Mouse (Mus musculus): ENCODE measurements around the gene Gm11985. TPM values are rescaled to one million over a fixed set of nuclear protein-coding genes. Genes with fewer than 3 reads are reported as not detected.

The Gm11985 gene
- polyA plus RNA-seq, 1 experiment from 2014 or later, result not detected

DNA sequence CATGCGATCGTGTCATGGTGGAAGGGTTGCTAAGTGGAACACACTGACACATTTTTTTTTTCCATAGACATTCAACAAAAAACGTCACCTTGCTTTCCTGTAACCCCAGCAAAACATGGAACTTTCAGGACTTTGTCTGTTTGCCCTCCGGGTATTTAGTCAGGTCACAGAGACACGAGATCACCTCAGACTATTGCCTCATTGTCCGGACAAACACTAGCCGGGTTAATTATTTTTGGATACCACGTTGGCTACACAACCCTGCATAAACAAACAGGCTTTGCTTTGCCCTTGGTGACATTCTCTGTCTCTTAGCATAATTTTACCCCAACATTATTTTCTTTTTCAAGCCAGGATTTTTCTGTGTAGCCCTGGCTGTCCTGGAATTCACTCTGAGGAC, 35.3 kb downstream of the Gm11985 start:
- no peak for ATAC-seq (replicated peaks; ENCODE audit: extremely low read depth, insufficient read depth, low FRiP score)
- H3K4me1 ChIP-seq (ENCODE audit: control insufficient read depth, insufficient read depth, low read length), result no peaks in the 10 kb centered on the region
- H3K36me3 ChIP-seq (ENCODE audit: control insufficient read depth, insufficient read depth), result no peaks in the 10 kb centered on the region
- H3K27me3 ChIP-seq (ENCODE audit: control insufficient read depth, insufficient read depth, low read length), result no peaks in the 10 kb centered on the region
- 81% methylated on average over 8 of the region's 8 CpGs for WGBS
- no peaks in the 10 kb centered on the region for H3K9me3 ChIP-seq (replicated peaks; ENCODE audit: control insufficient read depth, low read length)
- no peak overlapping the region for H3K4me2 ChIP-seq (ENCODE audit: low read depth, low read length)
- no peak overlapping the region for H3K27ac ChIP-seq (ENCODE audit: low read length)
- no peak overlapping the region for H3K9ac ChIP-seq (ENCODE audit: low read length)
- no peak overlapping the region for H3K4me3 ChIP-seq (ENCODE audit: low read length)

DNA sequence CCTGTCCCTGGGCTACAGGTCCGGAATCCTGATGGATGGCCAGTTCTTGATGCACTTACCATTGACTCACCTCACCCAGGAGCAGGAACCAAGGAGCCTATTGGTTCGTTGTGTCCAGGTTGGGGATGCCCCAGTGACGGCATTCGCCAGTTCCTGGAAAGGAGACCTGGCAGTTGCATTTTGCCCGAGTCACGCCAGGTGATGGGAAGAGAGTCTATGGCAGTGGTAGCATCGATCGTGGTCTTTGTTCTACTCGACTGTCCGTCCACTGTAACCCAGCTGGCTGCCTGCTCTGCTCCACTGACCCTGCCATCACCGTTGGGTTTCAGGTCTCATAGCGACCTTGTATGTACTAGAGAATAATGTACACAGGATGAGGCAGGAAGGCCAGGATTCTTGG, 36.0 kb downstream of the Gm11985 start:
- Histone ChIP-seq H3K36me3 (ENCODE audit: control insufficient read depth, insufficient read depth) (no peaks in the 10 kb centered on the region), H3K4me1 (ENCODE audit: control insufficient read depth, insufficient read depth, low read length) (no peaks in the 10 kb centered on the region), H3K9ac (ENCODE audit: low read length) (no peak overlapping the region), H3K4me3 (ENCODE audit: low read length) (no peak overlapping the region), H3K9me3 (replicated peaks; ENCODE audit: control insufficient read depth, low read length) (no peaks in the 10 kb centered on the region), H3K4me2 (ENCODE audit: low read depth, low read length) (no peak overlapping the region), H3K27ac (ENCODE audit: low read length) (no peak overlapping the region), H3K27me3 (ENCODE audit: control insufficient read depth, insufficient read depth, low read length) (no peaks in the 10 kb centered on the region)
- no peak for ATAC-seq (replicated peaks; ENCODE audit: extremely low read depth, insufficient read depth, low FRiP score)
- 92% methylated on average over 12 of the region's 12 CpGs for WGBS

- no peak overlapping the region for H3K27ac ChIP-seq (ENCODE audit: low read length)
- H3K4me3 ChIP-seq (ENCODE audit: low read length), result no peak overlapping the region
- H3K4me2 ChIP-seq (ENCODE audit: low read depth, low read length), result no peak overlapping the region
- 88% methylated on average over 8 of the region's 8 CpGs for WGBS
- ATAC-seq (replicated peaks; ENCODE audit: extremely low read depth, insufficient read depth, low FRiP score), result no peak
- H3K9me3 ChIP-seq (replicated peaks; ENCODE audit: control insufficient read depth, low read length), result no peaks in the 10 kb centered on the region
- no peak overlapping the region for H3K9ac ChIP-seq (ENCODE audit: low read length)
- no peaks in the 10 kb centered on the region for H3K36me3 ChIP-seq (ENCODE audit: control insufficient read depth, insufficient read depth)
- H3K4me1 ChIP-seq (ENCODE audit: control insufficient read depth, insufficient read depth, low read length), result no peaks in the 10 kb centered on the region
- no peaks in the 10 kb centered on the region for H3K27me3 ChIP-seq (ENCODE audit: control insufficient read depth, insufficient read depth, low read length)
Observed at GRCm38 (mm10) chr11:7150511-7150910, 37.9 kb downstream of the Gm11985 start.

DNA sequence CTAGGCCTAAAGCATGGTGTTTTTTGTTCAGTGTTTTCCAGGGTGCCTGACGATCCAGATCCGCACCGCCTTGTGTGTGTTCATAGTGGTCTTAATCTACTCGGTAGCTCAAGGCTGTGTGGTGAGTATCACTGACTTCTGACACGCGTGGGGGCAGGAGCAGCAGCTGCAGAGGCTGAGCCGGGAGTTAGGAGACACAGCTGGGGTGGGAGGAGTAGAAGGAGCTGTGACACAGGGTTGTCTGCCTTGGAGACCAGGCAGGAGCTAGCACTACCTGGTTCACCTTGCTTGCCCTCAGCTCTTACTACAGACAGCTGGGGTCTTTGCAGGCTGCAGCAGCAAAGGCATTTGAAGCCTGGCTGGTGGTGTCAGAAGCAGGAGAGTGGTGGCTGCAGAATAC, 38.9 kb downstream of the Gm11985 start:
- no peak overlapping the region for H3K4me3 ChIP-seq (ENCODE audit: low read length)
- no peak for ATAC-seq (replicated peaks; ENCODE audit: extremely low read depth, insufficient read depth, low FRiP score)
- no peak overlapping the region for H3K27ac ChIP-seq (ENCODE audit: low read length)
- no peak overlapping the region for H3K9ac ChIP-seq (ENCODE audit: low read length)
- H3K4me2 ChIP-seq (ENCODE audit: low read depth, low read length), result no peak overlapping the region
- H3K4me1 ChIP-seq (ENCODE audit: control insufficient read depth, insufficient read depth, low read length), result no peaks in the 10 kb centered on the region
- 67% methylated on average over 7 of the region's 7 CpGs for WGBS
- no peaks in the 10 kb centered on the region for H3K9me3 ChIP-seq (replicated peaks; ENCODE audit: control insufficient read depth, low read length)
- H3K27me3 ChIP-seq (ENCODE audit: control insufficient read depth, insufficient read depth, low read length), result no peaks in the 10 kb centered on the region
- H3K36me3 ChIP-seq (ENCODE audit: control insufficient read depth, insufficient read depth), result no peaks in the 10 kb centered on the region

DNA sequence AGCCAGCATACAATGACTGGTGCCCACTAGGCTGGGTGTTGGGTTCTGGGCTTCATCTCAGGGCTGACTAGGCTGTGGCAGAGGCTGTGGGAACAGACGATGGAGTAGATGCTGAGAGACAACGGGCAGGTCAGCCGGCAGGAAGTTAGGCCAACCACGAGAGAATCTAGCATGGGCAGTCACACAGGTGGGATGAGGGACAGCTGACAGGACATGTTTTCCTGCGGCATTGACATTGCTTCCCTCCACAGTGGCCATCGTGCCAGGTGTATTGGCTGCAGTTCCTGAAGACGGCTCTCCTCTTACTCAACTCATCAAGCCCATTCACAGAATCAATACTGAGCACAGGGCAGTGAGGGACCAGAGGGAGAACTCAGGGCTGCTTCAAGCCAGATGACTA, 40.4 kb downstream of the Gm11985 start:
- Histone ChIP-seq H3K4me3 (ENCODE audit: low read length) (no peak overlapping the region), H3K36me3 (ENCODE audit: control insufficient read depth, insufficient read depth) (no peaks in the 10 kb centered on the region)
- 86% methylated on average over 7 of the region's 7 CpGs for WGBS

GRCm38 (mm10) chr11:7147536-7147935, 40.8 kb downstream of the Gm11985 start:
- Histone ChIP-seq H3K36me3 (ENCODE audit: control insufficient read depth, insufficient read depth) (no peaks in the 10 kb centered on the region), H3K9ac (ENCODE audit: low read length) (no peak overlapping the region), H3K4me1 (ENCODE audit: control insufficient read depth, insufficient read depth, low read length) (peaks cover under 1% of the 10 kb centered on the region), H3K27me3 (ENCODE audit: control insufficient read depth, insufficient read depth, low read length) (no peaks in the 10 kb centered on the region), H3K4me2 (ENCODE audit: low read depth, low read length) (no peak overlapping the region), H3K27ac (ENCODE audit: low read length) (no peak overlapping the region), H3K9me3 (replicated peaks; ENCODE audit: control insufficient read depth, low read length) (no peaks in the 10 kb centered on the region), H3K4me3 (ENCODE audit: low read length) (no peak overlapping the region)
- ATAC-seq (replicated peaks; ENCODE audit: extremely low read depth, insufficient read depth, low FRiP score), result no peak
- 84% methylated on average over 8 of the region's 8 CpGs for WGBS

More for the DNA sequence above, 40.4 kb downstream of the Gm11985 start:
- no peak overlapping the region for H3K4me2 ChIP-seq (ENCODE audit: low read depth, low read length)
- no peak overlapping the region for H3K9ac ChIP-seq (ENCODE audit: low read length)
- no peaks in the 10 kb centered on the region for H3K9me3 ChIP-seq (replicated peaks; ENCODE audit: control insufficient read depth, low read length)
- ATAC-seq (replicated peaks; ENCODE audit: extremely low read depth, insufficient read depth, low FRiP score), result no peak
- H3K27me3 ChIP-seq (ENCODE audit: control insufficient read depth, insufficient read depth, low read length), result no peaks in the 10 kb centered on the region
- no peaks in the 10 kb centered on the region for H3K4me1 ChIP-seq (ENCODE audit: control insufficient read depth, insufficient read depth, low read length)
- H3K27ac ChIP-seq (ENCODE audit: low read length), result no peak overlapping the region

DNA sequence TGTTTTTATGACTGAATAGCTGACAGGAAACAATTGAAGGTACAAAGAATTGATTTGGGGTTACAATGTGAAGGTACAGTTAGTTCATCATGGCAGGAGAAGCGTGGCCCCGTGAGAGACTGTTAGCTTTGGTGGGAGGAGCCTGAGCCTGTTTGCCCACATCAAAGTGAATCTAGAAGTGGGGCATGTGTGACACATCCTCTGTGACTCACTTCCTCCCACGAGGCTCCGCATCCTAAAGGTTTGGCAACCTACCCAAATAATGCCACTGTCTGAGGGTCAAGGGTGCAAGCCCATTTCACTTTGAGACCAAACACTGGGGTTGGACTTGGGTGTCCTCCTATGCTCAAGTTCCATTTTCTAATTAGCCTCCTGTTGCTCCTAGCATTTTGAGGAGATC, 43.1 kb downstream of the Gm11985 start:
- H3K27me3 ChIP-seq (ENCODE audit: control insufficient read depth, insufficient read depth, low read length), result no peaks in the 10 kb centered on the region
- H3K4me2 ChIP-seq (ENCODE audit: low read depth, low read length), result no peak overlapping the region
- no peak overlapping the region for H3K27ac ChIP-seq (ENCODE audit: low read length)
- ATAC-seq (replicated peaks; ENCODE audit: extremely low read depth, insufficient read depth, low FRiP score), result 0 out of 2 replicates have a peak, but pooled peaks have one; percentile 42
- H3K9ac ChIP-seq (ENCODE audit: low read length), result no peak overlapping the region
- no peak overlapping the region for H3K4me3 ChIP-seq (ENCODE audit: low read length)
- H3K36me3 ChIP-seq (ENCODE audit: control insufficient read depth, insufficient read depth), result no peaks in the 10 kb centered on the region
- H3K4me1 ChIP-seq (ENCODE audit: control insufficient read depth, insufficient read depth, low read length), result peaks cover 3% of the 10 kb centered on the region
- H3K9me3 ChIP-seq (replicated peaks; ENCODE audit: control insufficient read depth, low read length), result no peaks in the 10 kb centered on the region
- 51% methylated on average over 4 of the region's 4 CpGs for WGBS

DNA sequence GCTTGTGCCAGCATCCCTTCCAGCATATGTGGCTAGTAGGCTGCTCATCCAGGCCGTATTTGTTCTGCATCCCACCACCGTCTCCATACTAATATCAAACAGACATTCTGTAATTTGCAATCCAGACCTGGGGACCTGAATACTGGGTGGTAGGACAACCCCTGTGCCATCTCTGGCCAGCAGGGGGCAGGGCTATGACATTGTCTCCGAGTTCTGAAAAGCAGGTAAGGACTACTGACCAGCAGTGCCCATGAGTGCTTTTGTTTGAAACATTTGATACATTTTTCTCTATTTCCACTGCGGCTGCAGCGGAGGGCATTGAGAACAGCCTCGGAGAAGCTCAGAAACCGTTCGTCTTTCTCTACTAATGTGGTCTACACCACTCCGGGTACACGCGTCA, 44.0 kb downstream of the Gm11985 start:
- 83% methylated on average over 11 of the region's 11 CpGs for WGBS
- Histone ChIP-seq H3K27ac (ENCODE audit: low read length) (no peak overlapping the region), H3K4me1 (ENCODE audit: control insufficient read depth, insufficient read depth, low read length) (peaks cover 3% of the 10 kb centered on the region), H3K4me3 (ENCODE audit: low read length) (no peak overlapping the region), H3K9ac (ENCODE audit: low read length) (no peak overlapping the region), H3K4me2 (ENCODE audit: low read depth, low read length) (no peak overlapping the region), H3K36me3 (ENCODE audit: control insufficient read depth, insufficient read depth) (no peaks in the 10 kb centered on the region), H3K27me3 (ENCODE audit: control insufficient read depth, insufficient read depth, low read length) (no peaks in the 10 kb centered on the region), H3K9me3 (replicated peaks; ENCODE audit: control insufficient read depth, low read length) (no peaks in the 10 kb centered on the region)
- ATAC-seq (replicated peaks; ENCODE audit: extremely low read depth, insufficient read depth, low FRiP score), result no peak

- Histone ChIP-seq H3K4me3 (ENCODE audit: low read length) (no peak overlapping the region), H3K4me2 (ENCODE audit: low read depth, low read length) (no peak overlapping the region), H3K9me3 (replicated peaks; ENCODE audit: control insufficient read depth, low read length) (no peaks in the 10 kb centered on the region), H3K36me3 (ENCODE audit: control insufficient read depth, insufficient read depth) (no peaks in the 10 kb centered on the region), H3K9ac (ENCODE audit: low read length) (no peak overlapping the region), H3K27me3 (ENCODE audit: control insufficient read depth, insufficient read depth, low read length) (no peaks in the 10 kb centered on the region), H3K27ac (ENCODE audit: low read length) (no peak overlapping the region), H3K4me1 (ENCODE audit: control insufficient read depth, insufficient read depth, low read length) (peaks cover 3% of the 10 kb centered on the region)
- 26% methylated on average over 3 of the region's 3 CpGs for WGBS
- ATAC-seq (replicated peaks; ENCODE audit: extremely low read depth, insufficient read depth, low FRiP score), result peak; percentile 61; the same call in 1 of the 2 replicates
Observed at GRCm38 (mm10) chr11:7142725-7143124, 45.6 kb downstream of the Gm11985 start.

DNA sequence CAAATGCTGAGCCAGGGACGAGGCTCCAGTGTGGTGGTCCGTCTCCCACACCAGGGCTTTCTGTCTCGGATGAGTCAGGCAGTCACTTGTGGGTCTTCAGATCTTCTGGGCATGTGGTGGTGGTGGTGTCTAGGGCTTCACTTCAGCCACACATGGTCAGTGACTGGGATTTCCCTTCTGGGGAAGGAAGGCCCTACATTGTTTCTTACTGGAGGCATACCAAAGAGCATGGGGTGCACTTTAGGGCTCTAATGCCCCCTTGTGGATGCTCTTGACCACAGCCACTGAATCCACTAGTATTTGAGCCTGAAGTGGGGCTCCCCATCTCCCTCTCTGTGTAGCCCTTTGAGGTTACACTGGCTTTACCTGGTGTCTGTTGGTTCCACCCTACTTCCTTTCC, 47.9 kb downstream of the Gm11985 start:
- Histone ChIP-seq H3K9ac (ENCODE audit: low read length) (no peak overlapping the region), H3K36me3 (ENCODE audit: control insufficient read depth, insufficient read depth) (no peaks in the 10 kb centered on the region), H3K4me3 (ENCODE audit: low read length) (no peak overlapping the region), H3K27ac (ENCODE audit: low read length) (no peak overlapping the region), H3K4me1 (ENCODE audit: control insufficient read depth, insufficient read depth, low read length) (peaks cover 5% of the 10 kb centered on the region), H3K4me2 (ENCODE audit: low read depth, low read length) (no peak overlapping the region), H3K27me3 (ENCODE audit: control insufficient read depth, insufficient read depth, low read length) (0 out of 2 replicates have a peak, but pooled peaks cover 2% of the 10 kb centered on the region), H3K9me3 (replicated peaks; ENCODE audit: control insufficient read depth, low read length) (no peaks in the 10 kb centered on the region)
- 0 out of 2 replicates have a peak, but pooled peaks have one; percentile 14 for ATAC-seq (replicated peaks; ENCODE audit: extremely low read depth, insufficient read depth, low FRiP score)
- 88% methylated on average over 3 of the region's 3 CpGs for WGBS

Measured in heart, embryonic 16.5 days (tissue).